Mouse (Mus musculus) hindbrain, embryonic 11.5 days (tissue): Measurements from ENCODE around the gene Gm20388. TPM values are rescaled to one million over a fixed set of nuclear protein-coding genes. Genes with fewer than 3 reads are reported as not detected.

Experiments used
- ATAC-seq: fragments of 200-750 bp; cut with Nextera tagmentation; 2 replicates; pipeline ENCODE4 v1.8.0; 2017; ENCODE audit warnings: mild to moderate bottlenecking, moderate TSS enrichment, moderate library complexity; ENCODE audit not compliant: low FRiP score
- DNase-seq: peaks from one replicate; pipeline ENCODE4 v3.0.0-alpha.2; 2015; ENCODE audit warnings: low spot score
- H3K27ac ChIP-seq: fragments of 300-500 bp; sonication (generic); 2 replicates; pipeline ENCODE4 v1.5.1; 2014; ENCODE audit warnings: mild to moderate bottlenecking, low read depth, low read length
- H3K27me3 ChIP-seq: fragments of 300-500 bp; sonication (generic); 2 replicates; pipeline ENCODE4 v1.6.1; 2014; ENCODE audit warnings: mild to moderate bottlenecking, low read length, moderate library complexity, mixed read lengths; ENCODE audit not compliant: control insufficient read depth, insufficient read depth
- H3K36me3 ChIP-seq: fragments of 300-500 bp; sonication (generic); 2 replicates; pipeline ENCODE4 v1.6.1; 2014; ENCODE audit warnings: mild to moderate bottlenecking, low read length, moderate library complexity, mixed read lengths; ENCODE audit not compliant: control insufficient read depth, insufficient read depth
- H3K4me1 ChIP-seq: fragments of 300-500 bp; sonication (generic); replicated peaks from 2 replicates; pipeline ENCODE4 v1.6.1; 2014; ENCODE audit warnings: low read length, mixed read lengths; ENCODE audit not compliant: control insufficient read depth, insufficient read depth
- H3K4me2 ChIP-seq: fragments of 300-500 bp; sonication (generic); replicated peaks from 2 replicates; pipeline ENCODE4 v1.6.1; 2014; ENCODE audit warnings: mild to moderate bottlenecking, low read depth, low read length
- H3K4me3 ChIP-seq: fragments of 300-500 bp; sonication (generic); 2 replicates; pipeline ENCODE4 v1.5.1; 2014; ENCODE audit warnings: low read depth, low read length
- H3K9ac ChIP-seq: fragments of 300-500 bp; sonication (generic); 2 replicates; pipeline ENCODE4 v1.6.1; 2014; ENCODE audit warnings: low read depth, low read length
- H3K9me3 ChIP-seq: fragments of 300-500 bp; sonication (generic); 2 replicates; pipeline ENCODE4 v1.6.1; 2016; ENCODE audit warnings: low read length; ENCODE audit not compliant: control insufficient read depth
- WGBS: fragments of 180-500 bp; shearing (Covaris S2); extraction: QIAGEN DNeasy Blood & Tissue Kit; methylation state at CpG from one replicate; pipeline ENCODE4 v1.1.7; 2014; 5-methylcytosine and 5-hydroxymethylcytosine counted together
- polyA plus RNA-seq: library from polyadenylated mRNA; unstranded; fragments of >200 nt; fragmentation: Nextera tagmentation; extraction: Ambion mirVana; gene quantifications from 2 replicates; pipeline ENCODE4 v1.2.1, GENCODE M21; 2014

Gm20388 gene
- polyA plus RNA-seq, 1 experiment from 2014 or later, result 11.8 TPM

GRCm38 (mm10) chr8:122421376-122422070 is 2510.9 kb downstream of the Gm20388 start, which contains the start of gene Il17c:
Gene Il17c (plus strand): TSS chr8:122422020.
- Histone ChIP-seq H3K4me2 (no peak within 1 kb of the TSS), H3K4me1 (no peaks in the 10 kb centered on the region), H3K27ac (no peak within 1 kb of the TSS), H3K4me3 (no peak within 1 kb of the TSS), H3K36me3 (peaks cover 4% of the 10 kb centered on the region), H3K27me3 (no peaks in the 10 kb centered on the region), H3K9me3 (no peaks in the 10 kb centered on the region), H3K9ac (no peak within 1 kb of the TSS)
- DNase-seq (no peak), ATAC-seq (no peak)
- WGBS, result 84% methylated on average over 14 of the region's 14 CpGs

GRCm38 (mm10) chr8:122423217-122423616 is 2512.6 kb downstream of the Gm20388 start:
- Histone ChIP-seq H3K4me3 (no peak overlapping the region), H3K27me3 (no peaks in the 10 kb centered on the region), H3K9ac (no peak overlapping the region), H3K36me3 (no peaks in the 10 kb centered on the region; the same call in 1 of the 2 replicates), H3K4me1 (no peaks in the 10 kb centered on the region), H3K4me2 (no peak overlapping the region), H3K27ac (no peak overlapping the region), H3K9me3 (no peaks in the 10 kb centered on the region)
- DNase-seq (no peak), ATAC-seq (no peak)
- WGBS, result 89% methylated on average over 24 of the region's 24 CpGs

GRCm38 (mm10) chr8:122423659-122424058 is 2513.0 kb downstream of the Gm20388 start:
- Histone ChIP-seq H3K27me3 (no peaks in the 10 kb centered on the region), H3K4me3 (no peak overlapping the region), H3K9me3 (no peaks in the 10 kb centered on the region), H3K36me3 (no peaks in the 10 kb centered on the region), H3K27ac (no peak overlapping the region), H3K4me2 (no peak overlapping the region), H3K9ac (no peak overlapping the region), H3K4me1 (no peaks in the 10 kb centered on the region)
- ATAC-seq (no peak), DNase-seq (no peak)
- 57% methylated on average over 5 of the region's 5 CpGs for WGBS

- no peaks in the 10 kb centered on the region for H3K4me1 ChIP-seq
- no peaks in the 10 kb centered on the region for H3K9me3 ChIP-seq
- no peaks in the 10 kb centered on the region for H3K27me3 ChIP-seq
- H3K36me3 ChIP-seq, result no peaks in the 10 kb centered on the region
- H3K27ac ChIP-seq, result no peak overlapping the region
- H3K4me2 ChIP-seq, result no peak overlapping the region
- H3K4me3 ChIP-seq, result no peak overlapping the region
- DNase-seq (no peak), ATAC-seq (no peak)
- 82% methylated on average over 9 of the region's 9 CpGs for WGBS
- H3K9ac ChIP-seq, result no peak overlapping the region
Measured at GRCm38 (mm10) chr8:122426145-122426544, 2515.5 kb downstream of the Gm20388 start.

GRCm38 (mm10) chr8:122427607-122428006 is 2517.0 kb downstream of the Gm20388 start:
- no peak for ATAC-seq
- Histone ChIP-seq H3K4me3 (no peak overlapping the region), H3K4me1 (peaks cover 8% of the 10 kb centered on the region; the same call in 1 of the 2 replicates), H3K27ac (no peak overlapping the region), H3K4me2 (no peak overlapping the region), H3K27me3 (no peaks in the 10 kb centered on the region), H3K36me3 (no peaks in the 10 kb centered on the region), H3K9ac (no peak overlapping the region), H3K9me3 (no peaks in the 10 kb centered on the region)
- no peak for DNase-seq
- WGBS, result 90% methylated on average over 7 of the region's 7 CpGs

GRCm38 (mm10) chr8:122428163-122428562 is 2517.5 kb downstream of the Gm20388 start:
- DNase-seq, result no peak
- Histone ChIP-seq H3K36me3 (no peaks in the 10 kb centered on the region), H3K27me3 (no peaks in the 10 kb centered on the region), H3K9me3 (no peaks in the 10 kb centered on the region), H3K4me3 (no peak overlapping the region), H3K27ac (no peak overlapping the region), H3K4me1 (peaks cover 11% of the 10 kb centered on the region; the same call in 1 of the 2 replicates), H3K9ac (no peak overlapping the region), H3K4me2 (no peak overlapping the region)
- WGBS, result 87% methylated on average over 9 of the region's 9 CpGs
- ATAC-seq, result no peak

- H3K27me3 ChIP-seq, result no peaks in the 10 kb centered on the region
- no peaks in the 10 kb centered on the region for H3K9me3 ChIP-seq
- H3K4me3 ChIP-seq, result no peak overlapping the region
- no peaks in the 10 kb centered on the region for H3K36me3 ChIP-seq
- no peak for ATAC-seq
- H3K4me1 ChIP-seq, result peaks cover 11% of the 10 kb centered on the region; the same call in 1 of the 2 replicates
- no peak overlapping the region for H3K27ac ChIP-seq
- no peak for DNase-seq
- H3K9ac ChIP-seq, result no peak overlapping the region
- WGBS, result 87% methylated on average over 10 of the region's 10 CpGs
- no peak overlapping the region for H3K4me2 ChIP-seq
Measured at GRCm38 (mm10) chr8:122430058-122430636, 2519.5 kb downstream of the Gm20388 start.

GRCm38 (mm10) chr8:122430646-122431045 is 2520.0 kb downstream of the Gm20388 start:
- peaks cover 11% of the 10 kb centered on the region; the same call in 1 of the 2 replicates for H3K4me1 ChIP-seq
- 73% methylated on average over 3 of the region's 3 CpGs for WGBS
- H3K36me3 ChIP-seq, result 0 out of 2 replicates have a peak, but pooled peaks cover 4% of the 10 kb centered on the region
- H3K9ac ChIP-seq, result no peak overlapping the region
- no peak for ATAC-seq
- no peak overlapping the region for H3K4me3 ChIP-seq
- no peak overlapping the region for H3K4me2 ChIP-seq
- DNase-seq, result no peak
- no peaks in the 10 kb centered on the region for H3K9me3 ChIP-seq
- no peaks in the 10 kb centered on the region for H3K27me3 ChIP-seq
- no peak overlapping the region for H3K27ac ChIP-seq
